Mouse (Mus musculus): ENCODE results near the gene Sec62. TPM values are rescaled to one million over a fixed set of nuclear protein-coding genes. Genes with fewer than 3 reads are reported as not detected.
A peak's percentile ranks its signal among the peaks of the same experiment; 100 is the strongest.
"Not testable (repeated sequence)": the region's sequence is repeated elsewhere in the genome, so short reads cannot be mapped to it uniquely, and the experiment has no call there.

Gene Sec62
- polyA plus RNA-seq, 1 experiment from 2014 or later = 73.0 TPM

DNA sequence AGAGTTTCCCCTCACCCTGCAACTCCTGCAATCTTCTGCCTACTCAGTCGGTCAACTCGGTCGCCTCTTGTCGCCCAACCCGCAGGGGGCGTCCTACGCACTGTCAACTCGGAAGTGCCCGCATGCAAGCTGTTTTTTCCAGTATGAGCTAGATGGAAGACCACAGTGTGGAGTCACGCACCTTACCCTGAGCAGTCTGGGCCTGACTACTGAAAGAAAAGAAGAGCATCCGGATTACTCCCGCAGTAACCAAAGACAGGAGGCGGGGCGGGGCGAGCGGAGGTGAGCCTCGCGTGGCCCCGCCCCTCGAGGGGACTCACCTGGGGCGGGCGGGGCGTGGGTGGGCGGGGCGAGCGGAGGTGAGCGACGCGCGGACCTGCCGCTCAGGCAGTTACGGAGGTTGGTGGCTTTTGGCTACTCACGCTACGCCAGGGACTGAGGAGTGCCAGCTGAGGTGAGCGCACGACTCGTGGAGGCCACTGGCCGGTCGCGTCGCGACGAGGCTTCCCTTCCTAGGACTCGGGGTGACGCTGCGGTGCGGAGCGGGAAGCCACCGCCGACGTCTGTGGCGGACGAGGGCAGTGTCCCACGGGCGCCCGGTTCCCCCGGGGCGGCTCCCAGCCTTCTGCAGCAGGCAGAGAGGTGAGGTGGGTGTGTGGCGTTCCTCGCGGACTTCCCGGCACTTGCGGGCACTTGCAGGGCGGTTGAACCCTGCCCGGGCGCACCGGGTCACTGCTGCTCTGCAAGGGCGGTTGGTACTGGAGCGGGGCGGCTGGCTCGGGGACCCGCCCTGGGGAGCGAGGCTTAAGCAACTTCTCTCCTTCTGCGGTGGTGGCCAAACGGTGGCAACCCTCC, 63.2 kb downstream of the Sec62 start, which contains the start of gene Gpr160:
Gpr160 (plus strand) TSS at position 347 of the 855 bp plus-strand sequence.
- no peaks in the 10 kb centered on the region for H3K4me1 ChIP-seq (ENCODE audit: control insufficient read depth, insufficient read depth, low read length)
- peak within 1 kb of the TSS; percentile 73 for H3K4me2 ChIP-seq
- H3K27ac ChIP-seq (ENCODE audit: low read depth, low read length) = no peak within 1 kb of the TSS
- DNase-seq (ENCODE audit: low spot score, missing footprints) (peak; percentile 88), ATAC-seq (ENCODE audit: low FRiP score) (peak; percentile 70; the same call in 1 of the 2 replicates)
- H3K4me3 ChIP-seq (ENCODE audit: low read depth, low read length) = peak within 1 kb of the TSS; percentile 38
- H3K27me3 ChIP-seq (ENCODE audit: control insufficient read depth, insufficient read depth, low read length) = peaks cover 16% of the 10 kb centered on the region
- H3K9me3 ChIP-seq (ENCODE audit: control insufficient read depth, low read length) = no peaks in the 10 kb centered on the region
- under 1% methylated on average over 74 of the region's 75 CpGs for WGBS
- peak within 1 kb of the TSS; percentile 49 for H3K9ac ChIP-seq (ENCODE audit: low read length)
- H3K36me3 ChIP-seq (ENCODE audit: control insufficient read depth, insufficient read depth, low read length) = no peaks in the 10 kb centered on the region

DNA sequence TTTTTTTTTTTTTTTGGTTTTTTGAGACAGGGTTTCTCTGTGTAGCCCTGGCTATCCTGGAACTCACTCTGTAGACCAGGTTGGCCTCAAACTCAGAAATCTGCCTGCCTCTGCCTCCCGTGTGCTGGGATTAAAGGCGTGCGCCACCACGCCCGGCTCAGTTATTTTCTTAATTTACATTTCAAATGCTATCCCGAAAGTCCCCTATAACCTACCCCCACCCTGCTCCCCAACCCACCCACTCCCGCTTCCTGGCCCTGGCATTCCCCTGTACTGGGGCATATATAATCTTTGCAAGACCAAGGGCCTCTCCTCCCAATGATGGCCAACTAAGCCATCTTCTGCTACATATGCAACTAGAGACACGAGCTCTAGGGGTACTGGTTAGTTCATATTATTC, 66.9 kb downstream of the Sec62 start:
- H3K9ac ChIP-seq (ENCODE audit: low read length); DNase-seq (ENCODE audit: low spot score, missing footprints); ATAC-seq (ENCODE audit: low FRiP score); H3K4me2 ChIP-seq; H3K36me3 ChIP-seq (ENCODE audit: control insufficient read depth, insufficient read depth, low read length); H3K27ac ChIP-seq (ENCODE audit: low read depth, low read length); H3K9me3 ChIP-seq (ENCODE audit: control insufficient read depth, low read length); H3K4me1 ChIP-seq (ENCODE audit: control insufficient read depth, insufficient read depth, low read length); H3K4me3 ChIP-seq (ENCODE audit: low read depth, low read length): not testable (repeated sequence)
- H3K27me3 ChIP-seq (ENCODE audit: control insufficient read depth, insufficient read depth, low read length) = peaks cover 16% of the 10 kb centered on the region
- 93% methylated on average over 8 of the region's 8 CpGs for WGBS

DNA sequence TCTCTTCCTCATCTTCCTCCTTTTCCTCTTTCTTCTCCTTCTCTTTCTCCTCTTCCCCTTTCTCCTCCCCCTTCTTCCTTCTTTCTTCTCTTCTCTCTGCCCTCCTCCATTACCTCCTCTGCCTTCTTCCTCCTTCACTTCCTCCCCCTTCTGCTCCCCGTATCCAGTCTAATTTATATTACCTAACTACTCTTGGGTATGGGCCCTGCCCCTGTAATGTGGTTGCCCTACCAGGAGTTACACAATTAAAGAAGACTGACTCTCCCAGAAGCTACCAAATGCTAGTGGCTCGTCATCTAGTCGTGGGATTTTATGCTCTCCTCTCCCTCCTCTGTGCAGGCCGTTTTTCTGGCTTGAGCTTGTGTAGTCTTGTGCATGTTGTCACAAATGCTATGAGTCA, 68.0 kb downstream of the Sec62 start:
- Histone ChIP-seq H3K4me2 (no peak overlapping the region), H3K27me3 (ENCODE audit: control insufficient read depth, insufficient read depth, low read length) (peaks cover 9% of the 10 kb centered on the region), H3K27ac (ENCODE audit: low read depth, low read length) (no peak overlapping the region), H3K4me1 (ENCODE audit: control insufficient read depth, insufficient read depth, low read length) (no peaks in the 10 kb centered on the region), H3K9ac (ENCODE audit: low read length) (no peak overlapping the region), H3K9me3 (ENCODE audit: control insufficient read depth, low read length) (no peaks in the 10 kb centered on the region), H3K4me3 (ENCODE audit: low read depth, low read length) (no peak overlapping the region), H3K36me3 (ENCODE audit: control insufficient read depth, insufficient read depth, low read length) (no peaks in the 10 kb centered on the region)
- 90% methylated on average over 4 of the region's 4 CpGs for WGBS
- ATAC-seq (ENCODE audit: low FRiP score) (no peak), DNase-seq (ENCODE audit: low spot score, missing footprints) (peak; percentile 28)

DNA sequence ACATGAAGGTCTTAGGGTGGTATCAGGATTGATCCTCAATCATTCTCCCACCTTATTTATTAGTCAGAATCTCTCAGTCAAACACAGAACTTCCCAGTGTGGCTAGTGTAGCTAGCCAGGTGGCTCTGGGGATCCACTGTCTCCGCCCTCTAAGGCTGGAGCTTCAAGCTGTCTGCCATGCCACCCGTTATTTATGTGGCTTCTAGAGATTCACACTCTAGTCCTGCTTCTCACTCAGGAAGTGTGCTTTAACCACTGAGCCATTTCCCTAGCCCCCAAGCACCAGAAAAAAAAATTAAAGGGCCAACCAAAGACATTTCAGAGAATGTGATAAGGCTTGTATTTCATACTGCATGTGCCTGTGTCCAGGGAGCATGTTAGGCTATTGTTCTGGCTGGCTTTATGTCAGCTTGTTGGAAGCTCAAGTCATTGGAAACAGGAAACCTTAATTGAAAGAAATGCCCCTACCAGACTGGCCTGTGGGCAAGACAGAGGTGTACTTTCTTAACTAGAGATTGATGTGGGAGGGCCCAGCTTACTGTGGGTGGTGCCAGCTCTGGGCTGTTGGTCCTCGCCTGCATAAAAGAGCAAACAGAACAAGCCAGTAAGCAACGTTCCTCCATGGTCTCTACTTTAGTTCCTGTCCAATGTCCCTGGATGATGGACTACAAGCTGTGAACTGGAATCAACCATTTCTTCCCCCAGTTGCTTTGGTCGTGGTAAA, 71.2 kb downstream of the Sec62 start:
- no peak for ATAC-seq (ENCODE audit: low FRiP score)
- Histone ChIP-seq H3K36me3 (ENCODE audit: control insufficient read depth, insufficient read depth, low read length) (no peaks in the 10 kb centered on the region), H3K9me3 (ENCODE audit: control insufficient read depth, low read length) (no peaks in the 10 kb centered on the region), H3K9ac (ENCODE audit: low read length) (no peak overlapping the region), H3K4me2 (no peak overlapping the region), H3K4me1 (ENCODE audit: control insufficient read depth, insufficient read depth, low read length) (no peaks in the 10 kb centered on the region), H3K4me3 (ENCODE audit: low read depth, low read length) (no peak overlapping the region), H3K27me3 (ENCODE audit: control insufficient read depth, insufficient read depth, low read length) (no peaks in the 10 kb centered on the region), H3K27ac (ENCODE audit: low read depth, low read length) (no peak overlapping the region)
- DNase-seq (ENCODE audit: low spot score, missing footprints) = peak; percentile 12
- 77% methylated on average over 5 of the region's 5 CpGs for WGBS

DNA sequence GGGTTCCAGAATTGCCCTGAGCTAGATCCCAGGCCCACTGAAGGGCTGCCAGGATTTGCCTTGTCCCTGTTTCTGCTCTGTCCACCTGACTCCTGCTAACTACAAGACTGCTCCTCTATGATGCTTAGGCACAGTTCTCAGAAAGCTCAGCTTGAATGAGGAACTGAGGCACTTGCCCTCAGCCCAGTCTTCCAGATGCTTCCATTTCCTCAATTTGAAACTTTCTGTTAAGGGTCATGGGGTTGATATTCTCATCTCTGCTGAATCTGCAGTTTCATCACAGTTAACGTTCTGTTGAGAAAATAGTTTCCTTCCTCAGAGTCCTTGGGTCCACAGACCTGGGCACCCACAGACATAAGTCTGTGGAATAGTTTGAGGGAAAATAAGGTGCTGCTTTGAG, 72.0 kb downstream of the Sec62 start:
- H3K9me3 ChIP-seq (ENCODE audit: control insufficient read depth, low read length) = no peaks in the 10 kb centered on the region
- no peaks in the 10 kb centered on the region for H3K36me3 ChIP-seq (ENCODE audit: control insufficient read depth, insufficient read depth, low read length)
- DNase-seq (ENCODE audit: low spot score, missing footprints) (no peak), ATAC-seq (ENCODE audit: low FRiP score) (no peak)
- H3K9ac ChIP-seq (ENCODE audit: low read length) = no peak overlapping the region
- H3K4me3 ChIP-seq (ENCODE audit: low read depth, low read length) = no peak overlapping the region
- WGBS = 80% methylated on average over 1 of the region's 1 CpGs
- H3K27ac ChIP-seq (ENCODE audit: low read depth, low read length) = no peak overlapping the region
- H3K4me1 ChIP-seq (ENCODE audit: control insufficient read depth, insufficient read depth, low read length) = no peaks in the 10 kb centered on the region
- no peak overlapping the region for H3K4me2 ChIP-seq
- no peaks in the 10 kb centered on the region for H3K27me3 ChIP-seq (ENCODE audit: control insufficient read depth, insufficient read depth, low read length)

DNA sequence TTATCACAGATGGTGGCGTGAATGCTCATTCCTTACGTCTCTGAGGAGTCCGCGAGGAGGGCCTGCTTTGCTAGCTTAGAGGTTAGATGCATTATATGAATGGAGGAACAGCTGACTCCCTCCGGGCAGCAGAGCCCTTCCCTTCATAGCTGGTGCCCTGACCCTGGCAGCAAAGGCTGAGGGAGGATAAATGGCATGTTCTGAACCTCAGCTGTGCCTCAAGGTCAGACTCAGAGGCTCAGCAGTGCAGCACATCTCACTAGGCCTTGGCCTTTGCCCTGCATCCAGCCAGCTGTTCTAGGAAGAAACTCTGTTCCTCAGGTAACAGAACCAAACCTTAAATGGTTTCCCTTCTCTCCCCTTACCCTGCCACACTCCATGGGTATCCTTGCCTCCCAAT, 75.5 kb downstream of the Sec62 start:
- no peak overlapping the region for H3K4me3 ChIP-seq (ENCODE audit: low read depth, low read length)
- H3K9me3 ChIP-seq (ENCODE audit: control insufficient read depth, low read length) = no peaks in the 10 kb centered on the region
- no peak overlapping the region for H3K9ac ChIP-seq (ENCODE audit: low read length)
- no peak overlapping the region for H3K4me2 ChIP-seq
- no peaks in the 10 kb centered on the region for H3K4me1 ChIP-seq (ENCODE audit: control insufficient read depth, insufficient read depth, low read length)
- 91% methylated on average over 5 of the region's 5 CpGs for WGBS
- no peak for ATAC-seq (ENCODE audit: low FRiP score)
- H3K36me3 ChIP-seq (ENCODE audit: control insufficient read depth, insufficient read depth, low read length) = no peaks in the 10 kb centered on the region
- no peaks in the 10 kb centered on the region for H3K27me3 ChIP-seq (ENCODE audit: control insufficient read depth, insufficient read depth, low read length)
- DNase-seq (ENCODE audit: low spot score, missing footprints) = no peak
- no peak overlapping the region for H3K27ac ChIP-seq (ENCODE audit: low read depth, low read length)

DNA sequence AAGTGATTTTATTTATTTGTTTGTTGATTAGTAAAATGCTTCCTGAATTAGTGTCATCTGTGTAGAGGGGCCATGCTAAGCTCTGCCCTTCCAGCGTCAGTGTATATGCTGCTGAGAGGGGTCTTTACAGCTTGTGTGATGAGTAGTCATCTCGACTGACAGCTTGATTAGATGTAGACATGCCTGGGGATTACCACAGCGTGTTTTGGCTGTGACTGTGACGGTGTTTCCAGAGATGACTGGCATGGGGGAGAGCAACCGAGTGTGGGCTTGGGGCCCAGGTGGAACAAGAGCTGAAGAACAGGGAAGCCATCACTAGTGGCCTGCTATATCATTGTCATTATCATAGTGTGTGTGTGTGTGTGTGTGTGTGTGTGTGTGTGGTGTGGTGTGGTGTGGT, 76.0 kb downstream of the Sec62 start:
- DNase-seq (ENCODE audit: low spot score, missing footprints) = peak; percentile 57
- Histone ChIP-seq H3K27ac (ENCODE audit: low read depth, low read length) (no peak overlapping the region), H3K4me2 (no peak overlapping the region), H3K4me1 (ENCODE audit: control insufficient read depth, insufficient read depth, low read length) (no peaks in the 10 kb centered on the region), H3K9me3 (ENCODE audit: control insufficient read depth, low read length) (no peaks in the 10 kb centered on the region), H3K27me3 (ENCODE audit: control insufficient read depth, insufficient read depth, low read length) (no peaks in the 10 kb centered on the region), H3K9ac (ENCODE audit: low read length) (no peak overlapping the region), H3K36me3 (ENCODE audit: control insufficient read depth, insufficient read depth, low read length) (no peaks in the 10 kb centered on the region), H3K4me3 (ENCODE audit: low read depth, low read length) (no peak overlapping the region)
- WGBS = 68% methylated on average over 5 of the region's 5 CpGs
- no peak for ATAC-seq (ENCODE audit: low FRiP score)

DNA sequence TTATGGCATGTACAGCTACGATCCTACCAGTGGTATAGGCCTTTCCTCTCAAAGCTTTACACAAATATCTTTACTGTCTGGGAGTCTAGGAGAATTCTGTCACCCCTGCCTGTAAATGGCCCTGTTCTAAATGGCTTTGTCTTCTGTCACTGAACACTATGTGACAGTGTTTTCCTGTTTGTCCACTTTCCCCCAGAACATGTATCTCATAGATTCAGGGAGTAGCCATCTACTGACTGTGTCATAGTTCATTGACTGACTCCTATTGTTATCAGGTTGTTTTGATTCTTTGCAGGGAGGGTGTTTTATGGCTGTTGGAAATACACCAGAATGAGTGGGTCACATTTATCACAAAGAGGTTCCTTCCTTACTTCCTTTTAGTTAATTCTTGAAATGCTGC, 77.3 kb downstream of the Sec62 start:
- no peak for ATAC-seq (ENCODE audit: low FRiP score)
- 86% methylated on average over 1 of the region's 1 CpGs for WGBS

More for the DNA sequence above, 77.3 kb downstream of the Sec62 start:
- Histone ChIP-seq H3K36me3 (ENCODE audit: control insufficient read depth, insufficient read depth, low read length) (no peaks in the 10 kb centered on the region), H3K4me2 (no peak overlapping the region), H3K4me1 (ENCODE audit: control insufficient read depth, insufficient read depth, low read length) (no peaks in the 10 kb centered on the region), H3K27me3 (ENCODE audit: control insufficient read depth, insufficient read depth, low read length) (no peaks in the 10 kb centered on the region), H3K27ac (ENCODE audit: low read depth, low read length) (no peak overlapping the region), H3K9me3 (ENCODE audit: control insufficient read depth, low read length) (no peaks in the 10 kb centered on the region), H3K4me3 (ENCODE audit: low read depth, low read length) (no peak overlapping the region), H3K9ac (ENCODE audit: low read length) (no peak overlapping the region)
- peak; percentile 72 for DNase-seq (ENCODE audit: low spot score, missing footprints)
